Mouse (Mus musculus) stomach, embryonic 15.5 days (tissue): ENCODE measurements around the gene Prkn. TPM values are rescaled to one million over a fixed set of nuclear protein-coding genes. Genes with fewer than 3 reads are reported as not detected.

Source experiments
- ATAC-seq: fragments of 200-750 bp; cut with Nextera tagmentation; 2 replicates; pipeline ENCODE4 v1.8.0; 2017; ENCODE audit warnings: low read depth, moderate number of reproducible peaks, moderate TSS enrichment; ENCODE audit not compliant: insufficient read depth, low FRiP score
- H3K27ac ChIP-seq: fragments of 300-500 bp; sonication (generic); 2 replicates; pipeline ENCODE4 v1.5.1; 2015; ENCODE audit warnings: mild to moderate bottlenecking, inconsistent platforms
- H3K27me3 ChIP-seq: fragments of 300-500 bp; sonication (generic); replicated peaks from 2 replicates; pipeline ENCODE4 v1.6.1; 2015; ENCODE audit warnings: inconsistent platforms
- H3K36me3 ChIP-seq: fragments of 300-500 bp; sonication (generic); 2 replicates; pipeline ENCODE4 v1.6.1; 2015; ENCODE audit warnings: inconsistent platforms
- H3K4me1 ChIP-seq: fragments of 300-500 bp; sonication (generic); 2 replicates; pipeline ENCODE4 v1.6.1; 2015; ENCODE audit warnings: inconsistent platforms
- H3K4me2 ChIP-seq: fragments of 300-500 bp; sonication (generic); 2 replicates; pipeline ENCODE4 v1.6.1; 2015; ENCODE audit warnings: mild to moderate bottlenecking, inconsistent platforms
- H3K4me3 ChIP-seq: fragments of 300-500 bp; sonication (generic); replicated peaks from 2 replicates; pipeline ENCODE4 v1.5.1; 2015; ENCODE audit warnings: inconsistent platforms
- H3K9ac ChIP-seq: fragments of 300-500 bp; sonication (generic); 2 replicates; pipeline ENCODE4 v1.6.1; 2015; ENCODE audit warnings: inconsistent platforms
- H3K9me3 ChIP-seq: fragments of 300-500 bp; sonication (generic); 2 replicates; pipeline ENCODE4 v1.6.1; 2016; ENCODE audit warnings: inconsistent platforms
- WGBS: fragments of 180-500 bp; shearing (Covaris S2); methylation state at CpG from one replicate; pipeline ENCODE4 v1.1.7; 2015; 5-methylcytosine and 5-hydroxymethylcytosine counted together
- polyA plus RNA-seq: library from polyadenylated mRNA; unstranded; fragments of >200 nt; fragmentation: Nextera tagmentation; extraction: Ambion mirVana; gene quantifications from 2 replicates; pipeline ENCODE4 v1.2.1, GENCODE M21; 2015

Prkn gene
- polyA plus RNA-seq, 1 experiment from 2014 or later: 2.0 TPM

DNA sequence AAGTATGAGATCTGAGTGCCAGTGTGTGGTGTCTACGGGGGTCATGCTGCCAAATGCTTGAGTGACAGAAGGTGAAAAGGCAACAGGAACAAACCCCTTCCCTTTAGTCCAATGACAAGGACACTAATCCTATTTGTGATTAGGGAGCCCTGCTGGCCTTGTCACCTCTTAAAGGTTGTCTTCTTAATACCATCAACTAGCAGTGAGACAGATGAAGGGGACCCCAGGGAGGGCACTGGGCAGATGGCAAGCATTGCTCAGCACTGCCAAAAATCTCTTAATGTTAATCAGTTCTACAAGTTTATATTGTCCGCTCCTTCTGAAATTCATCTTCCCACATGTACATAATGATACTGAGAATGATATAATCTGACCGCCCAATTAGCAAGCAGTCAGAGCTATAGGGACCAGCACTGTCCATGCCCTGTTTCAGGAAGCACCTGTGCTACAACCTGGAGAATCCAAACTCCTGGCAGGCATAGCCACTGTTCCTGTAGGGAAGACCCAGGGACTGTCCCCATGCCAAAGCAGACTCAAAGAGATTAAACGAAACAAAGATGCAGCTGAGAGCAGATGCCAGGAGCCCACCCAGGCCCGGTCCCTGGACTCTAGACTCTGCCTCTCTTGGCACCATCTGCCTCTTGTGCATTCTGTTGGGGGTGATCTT, 1250.2 kb downstream of the Prkn start:
- Histone ChIP-seq H3K9ac (no peak overlapping the region), H3K4me1 (no peaks in the 10 kb centered on the region), H3K27ac (no peak overlapping the region), H3K9me3 (no peaks in the 10 kb centered on the region), H3K4me3 (no peak overlapping the region), H3K27me3 (no peaks in the 10 kb centered on the region), H3K36me3 (no peaks in the 10 kb centered on the region), H3K4me2 (no peak overlapping the region)
- ATAC-seq: no peak
- 75% methylated on average over 5 of the region's 5 CpGs for WGBS

DNA sequence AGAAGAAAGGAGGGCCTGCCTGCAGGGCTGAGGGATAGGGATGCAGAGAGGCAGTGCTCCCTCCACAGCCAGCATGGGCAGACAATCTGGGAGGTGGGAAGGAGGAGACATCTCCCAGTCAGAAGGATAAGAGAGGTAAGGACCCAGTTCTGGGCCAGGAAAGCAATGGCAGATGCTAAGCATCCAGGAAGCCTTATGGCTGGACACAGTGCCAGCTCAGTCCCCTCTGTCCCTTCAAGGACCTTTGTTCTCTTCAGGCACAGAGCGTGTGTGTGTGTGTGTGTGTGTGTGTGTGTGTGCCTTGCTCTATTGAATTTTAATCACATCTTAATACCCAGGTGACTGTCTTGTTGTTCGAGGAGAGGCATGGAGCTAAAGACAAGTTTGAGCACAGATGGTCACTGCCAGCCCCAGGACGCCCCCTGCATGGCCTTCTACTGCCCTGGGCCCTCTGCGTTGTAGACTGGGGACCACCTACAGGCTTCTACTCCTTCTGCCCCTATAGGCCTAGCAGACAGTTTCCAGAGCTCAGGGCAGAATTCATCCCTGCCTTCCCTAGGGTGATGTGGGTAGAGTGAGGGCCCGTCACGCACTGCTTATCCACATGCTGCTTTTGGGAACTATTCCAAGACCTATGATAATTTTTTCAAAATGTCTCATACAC, 1252.8 kb downstream of the Prkn start:
- H3K4me3 ChIP-seq: no peak overlapping the region
- H3K27ac ChIP-seq: no peak overlapping the region
- H3K9ac ChIP-seq: no peak overlapping the region
- 78% methylated on average over 6 of the region's 6 CpGs for WGBS
- no peaks in the 10 kb centered on the region for H3K4me1 ChIP-seq
- H3K4me2 ChIP-seq: no peak overlapping the region
- H3K36me3 ChIP-seq: no peaks in the 10 kb centered on the region
- H3K27me3 ChIP-seq: no peaks in the 10 kb centered on the region
- ATAC-seq: no peak
- H3K9me3 ChIP-seq: no peaks in the 10 kb centered on the region

DNA sequence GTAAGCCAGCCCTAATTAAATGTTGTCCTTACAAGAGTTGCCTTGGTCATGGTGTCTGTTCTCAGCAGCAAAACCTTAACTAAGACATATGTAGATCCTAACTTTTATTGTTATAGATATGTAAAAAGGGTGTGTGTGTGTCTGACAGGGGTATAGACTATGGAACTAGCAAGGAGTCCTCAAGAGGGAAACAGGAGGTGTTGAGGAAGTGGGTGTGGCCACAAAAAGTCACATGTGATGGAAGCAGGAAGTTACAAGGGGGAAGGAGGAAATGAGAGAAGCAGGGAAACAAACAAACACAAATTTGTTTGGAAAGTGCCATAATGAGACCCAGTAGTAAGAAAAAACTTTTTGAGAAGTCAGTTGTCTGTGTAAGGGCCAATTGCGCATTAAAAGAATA, 1253.8 kb downstream of the Prkn start:
- no peak overlapping the region for H3K9ac ChIP-seq
- ATAC-seq: no peak
- WGBS: 94% methylated on average over 1 of the region's 1 CpGs

DNA sequence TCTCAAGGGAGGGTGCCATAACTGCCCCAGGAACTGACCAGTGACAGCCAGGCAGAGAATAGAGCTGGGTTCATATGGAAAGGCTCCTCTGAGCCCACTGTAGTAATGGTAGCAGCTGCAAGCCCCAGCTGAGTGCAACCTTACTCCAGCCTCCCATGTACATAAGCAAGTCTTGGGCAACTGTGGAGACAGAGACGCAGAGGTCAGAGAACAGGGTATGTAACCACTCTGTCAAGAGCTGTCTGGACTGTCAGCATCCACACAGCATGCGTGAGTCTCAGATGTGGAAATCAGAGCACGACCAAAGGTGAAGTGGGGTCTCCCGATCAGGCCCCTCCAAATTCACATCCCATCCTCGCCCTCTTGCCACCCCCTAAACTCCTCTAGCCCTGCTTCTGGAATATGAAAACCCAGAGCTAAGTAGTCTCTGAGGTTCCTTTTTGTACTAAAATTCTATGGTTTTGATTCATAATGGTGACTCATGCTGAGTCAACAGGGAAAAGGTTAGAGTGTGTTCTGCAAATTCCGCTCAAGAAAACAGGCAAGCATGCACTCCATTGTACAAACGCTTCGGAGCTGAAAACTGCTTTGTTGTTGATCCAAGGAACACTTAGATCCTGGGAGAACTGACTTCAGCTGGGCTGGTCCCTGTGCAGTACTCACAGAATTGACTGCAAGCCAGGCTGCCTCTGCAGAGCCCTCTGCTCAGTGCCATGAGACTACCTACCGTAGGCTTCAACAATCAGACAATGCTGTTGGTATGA, 1254.8 kb downstream of the Prkn start:
- Histone ChIP-seq H3K27ac (no peak overlapping the region), H3K27me3 (no peaks in the 10 kb centered on the region), H3K4me1 (no peaks in the 10 kb centered on the region), H3K4me2 (no peak overlapping the region), H3K36me3 (no peaks in the 10 kb centered on the region), H3K4me3 (no peak overlapping the region), H3K9ac (no peak overlapping the region), H3K9me3 (no peaks in the 10 kb centered on the region)
- peak; percentile 60; the same call in 1 of the 2 replicates for ATAC-seq
- 75% methylated on average over 9 of the region's 9 CpGs for WGBS

More for the DNA sequence above, 1253.8 kb downstream of the Prkn start:
- Histone ChIP-seq H3K27me3 (no peaks in the 10 kb centered on the region), H3K27ac (no peak overlapping the region), H3K4me1 (no peaks in the 10 kb centered on the region), H3K4me3 (no peak overlapping the region), H3K9me3 (no peaks in the 10 kb centered on the region), H3K36me3 (no peaks in the 10 kb centered on the region), H3K4me2 (no peak overlapping the region)

DNA sequence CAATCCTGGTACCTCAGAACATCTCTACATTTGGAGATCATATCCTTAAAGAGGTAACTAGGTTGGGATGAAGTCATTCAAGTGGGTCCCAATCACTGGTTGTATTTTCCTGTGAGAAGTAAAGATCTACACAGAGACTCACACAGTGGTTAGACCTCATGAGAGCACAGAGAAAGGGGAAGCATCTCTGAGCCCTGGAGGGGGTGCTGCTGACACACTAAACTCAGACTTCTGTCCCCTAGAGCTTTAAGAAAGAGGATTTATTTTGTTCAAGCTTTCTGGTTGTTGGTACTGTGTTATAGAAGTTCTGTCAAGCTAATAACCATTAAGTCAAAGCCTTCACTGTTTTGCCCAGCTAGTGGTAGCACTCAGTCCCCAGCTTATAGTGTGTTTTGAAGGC, 1259.2 kb downstream of the Prkn start:
- no peaks in the 10 kb centered on the region for H3K9me3 ChIP-seq
- no peak overlapping the region for H3K4me3 ChIP-seq
- H3K36me3 ChIP-seq: no peaks in the 10 kb centered on the region
- no peak overlapping the region for H3K27ac ChIP-seq
- no peaks in the 10 kb centered on the region for H3K27me3 ChIP-seq
- H3K4me1 ChIP-seq: no peaks in the 10 kb centered on the region
- H3K4me2 ChIP-seq: no peak overlapping the region
- no peak for ATAC-seq
- H3K9ac ChIP-seq: no peak overlapping the region

DNA sequence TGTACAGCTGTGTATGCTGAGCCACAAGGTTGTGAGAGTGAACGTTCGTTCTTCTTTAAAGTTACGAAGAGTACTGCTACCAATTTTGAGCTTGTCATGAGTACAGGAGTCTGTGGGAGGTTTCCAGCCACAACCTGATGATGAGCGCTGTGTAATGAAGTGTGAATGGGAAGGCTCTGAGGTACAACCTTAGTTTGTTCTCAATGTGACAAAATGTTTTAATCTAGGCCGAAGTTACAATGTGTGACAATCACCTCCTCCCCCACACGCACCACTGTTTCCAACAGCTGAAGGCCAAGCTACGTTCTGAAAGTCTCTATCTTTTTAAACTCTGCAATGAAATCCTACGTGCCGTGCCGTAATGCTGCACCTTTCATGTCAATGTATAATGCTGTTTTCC, 1262.1 kb downstream of the Prkn start:
- no peak overlapping the region for H3K9ac ChIP-seq
- H3K4me3 ChIP-seq: no peak overlapping the region
- no peak overlapping the region for H3K27ac ChIP-seq
- H3K4me2 ChIP-seq: no peak overlapping the region
- H3K9me3 ChIP-seq: no peaks in the 10 kb centered on the region
- H3K36me3 ChIP-seq: no peaks in the 10 kb centered on the region
- H3K4me1 ChIP-seq: no peaks in the 10 kb centered on the region
- no peak for ATAC-seq
- WGBS: 92% methylated on average over 10 of the region's 10 CpGs
- no peaks in the 10 kb centered on the region for H3K27me3 ChIP-seq

DNA sequence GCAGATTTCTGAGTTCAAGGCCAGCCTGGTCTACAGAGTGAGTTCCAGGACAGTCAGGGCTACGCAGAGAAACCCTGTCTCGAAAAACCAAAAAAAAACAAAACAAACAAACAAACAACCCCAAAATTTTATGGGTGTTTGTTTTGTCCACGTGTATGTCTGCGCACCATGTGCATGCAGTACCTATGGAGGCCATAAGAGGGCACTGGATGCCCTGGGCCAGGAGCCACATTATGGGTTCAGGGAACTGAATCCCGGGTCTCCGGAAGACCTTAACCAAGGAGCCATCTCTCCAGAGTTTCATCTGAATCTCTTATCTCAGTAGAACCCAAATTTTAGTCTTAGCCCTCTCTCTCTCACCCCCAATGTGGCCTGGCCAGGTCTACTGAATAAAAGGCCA, 1263.6 kb downstream of the Prkn start:
- ATAC-seq: no peak
- Histone ChIP-seq H3K4me1 (no peaks in the 10 kb centered on the region), H3K9me3 (no peaks in the 10 kb centered on the region), H3K36me3 (no peaks in the 10 kb centered on the region), H3K9ac (no peak overlapping the region), H3K27me3 (no peaks in the 10 kb centered on the region), H3K4me2 (no peak overlapping the region), H3K4me3 (no peak overlapping the region), H3K27ac (no peak overlapping the region)
- 82% methylated on average over 6 of the region's 6 CpGs for WGBS

DNA sequence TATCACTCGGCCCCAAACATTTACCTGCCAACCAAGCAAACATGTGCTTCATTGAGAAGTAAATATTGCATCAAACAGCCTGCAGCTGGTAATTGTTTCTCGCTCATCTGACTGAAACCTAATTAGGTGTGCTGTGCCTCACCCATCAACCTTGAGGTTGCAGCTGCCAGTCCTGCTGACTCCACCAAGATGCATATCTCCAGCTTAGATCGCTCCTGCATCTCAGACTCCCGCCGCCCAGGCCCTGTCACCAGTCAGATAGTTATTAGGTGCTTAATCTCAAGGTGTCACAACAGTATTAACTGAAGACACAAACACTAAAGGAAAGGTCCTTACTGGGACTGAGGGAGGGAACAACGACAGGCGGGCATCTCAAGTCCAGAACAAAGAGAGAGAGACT, 1264.1 kb downstream of the Prkn start:
- WGBS: 69% methylated on average over 7 of the region's 7 CpGs
- Histone ChIP-seq H3K27me3 (no peaks in the 10 kb centered on the region), H3K4me1 (no peaks in the 10 kb centered on the region), H3K27ac (no peak overlapping the region), H3K36me3 (no peaks in the 10 kb centered on the region), H3K4me2 (no peak overlapping the region), H3K9ac (no peak overlapping the region), H3K9me3 (no peaks in the 10 kb centered on the region), H3K4me3 (no peak overlapping the region)
- no peak for ATAC-seq

DNA sequence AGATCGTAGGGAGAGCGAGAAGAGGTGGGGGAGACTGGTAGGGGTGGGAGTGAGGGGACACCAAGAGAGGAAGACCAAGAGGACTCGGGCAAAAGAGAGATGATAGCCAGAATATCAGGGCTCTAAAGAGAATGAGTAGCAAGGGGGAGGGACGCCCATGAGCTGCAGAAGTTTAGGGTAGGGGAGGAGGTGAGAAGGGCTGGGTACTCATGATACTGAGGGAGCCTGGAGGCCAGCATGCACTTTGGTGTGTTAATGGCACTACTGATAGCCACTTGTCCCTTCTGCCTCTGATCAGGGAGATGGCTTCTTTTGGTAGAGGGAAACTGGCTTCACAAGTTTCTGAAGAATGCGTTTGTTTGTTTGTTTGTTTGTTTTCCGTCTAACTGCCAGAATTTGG, 1264.5 kb downstream of the Prkn start:
- Histone ChIP-seq H3K4me3 (no peak overlapping the region), H3K9me3 (no peaks in the 10 kb centered on the region), H3K4me2 (no peak overlapping the region), H3K27ac (no peak overlapping the region), H3K36me3 (no peaks in the 10 kb centered on the region), H3K4me1 (no peaks in the 10 kb centered on the region), H3K27me3 (no peaks in the 10 kb centered on the region), H3K9ac (no peak overlapping the region)
- ATAC-seq: no peak
- 87% methylated on average over 6 of the region's 6 CpGs for WGBS

DNA sequence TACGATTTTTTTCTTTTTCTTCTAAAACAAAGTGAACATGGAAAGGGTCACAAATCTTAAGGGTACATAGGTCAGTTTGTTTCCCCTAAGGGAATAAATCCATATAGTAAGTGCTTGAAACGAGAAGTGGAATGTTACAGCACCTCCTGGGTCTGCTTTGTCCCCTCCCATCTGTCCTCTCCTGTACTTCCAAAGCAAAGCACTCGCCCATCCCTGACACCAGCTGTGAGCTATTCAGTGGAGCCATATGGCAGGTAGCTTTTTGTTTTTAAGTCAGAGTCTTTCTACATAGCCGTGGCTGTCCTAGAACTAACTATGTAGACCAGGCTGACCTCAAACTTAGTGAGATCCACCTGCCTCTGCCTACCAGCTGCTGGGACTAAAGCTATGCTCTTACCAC, 1266.1 kb downstream of the Prkn start:
- no peak overlapping the region for H3K4me2 ChIP-seq
- no peak overlapping the region for H3K27ac ChIP-seq
- H3K9me3 ChIP-seq: no peaks in the 10 kb centered on the region
- H3K27me3 ChIP-seq: no peaks in the 10 kb centered on the region
- no peaks in the 10 kb centered on the region for H3K4me1 ChIP-seq
- ATAC-seq: no peak
- no peak overlapping the region for H3K9ac ChIP-seq
- H3K36me3 ChIP-seq: no peaks in the 10 kb centered on the region
- no peak overlapping the region for H3K4me3 ChIP-seq
- WGBS: 57% methylated on average over 4 of the region's 4 CpGs
